Mouse (Mus musculus) E14TG2a.4 (cell line): ENCODE data around the gene D3Ertd254e.

ENCODE experiments used
- H3K27me3 ChIP-seq: 2 replicates; pipeline ENCODE4 v1.6.1; 2014; ENCODE audit warnings: low read length, control low read depth; ENCODE audit not compliant: insufficient read depth
- H3K36me3 ChIP-seq: 2 replicates; pipeline ENCODE4 v1.6.1; 2014; ENCODE audit warnings: low read length, control low read depth; ENCODE audit not compliant: insufficient read depth
- H3K4me1 ChIP-seq: replicated peaks from 2 replicates; pipeline ENCODE4 v1.6.1; 2014; ENCODE audit warnings: low read depth, low read length, control low read depth
- H3K4me3 ChIP-seq: replicated peaks from 2 replicates; pipeline ENCODE4 v1.5.1; 2014; ENCODE audit warnings: mild to moderate bottlenecking, low read length
- H3K9me3 ChIP-seq: 2 replicates; pipeline ENCODE4 v1.6.1; 2014; ENCODE audit warnings: low read length, control low read depth
- CTCF ChIP-seq: conservative IDR thresholded peaks from 2 replicates; pipeline ENCODE4 v1.5.1; 2014; ENCODE audit warnings: low read length
- NANOG ChIP-seq: IDR thresholded peaks from 2 replicates; pipeline ENCODE4 v1.6.1; 2014; ENCODE audit warnings: borderline replicate concordance, low read length, mixed read lengths
- POU5F1 ChIP-seq: IDR thresholded peaks from 2 replicates; pipeline ENCODE4 v1.6.1; 2014; ENCODE audit warnings: low read length, borderline replicate concordance

The D3Ertd254e gene

GRCm38 (mm10) chr3:36150537-36150933 is 282 bp upstream of the D3Ertd254e start:
- Histone ChIP-seq H3K4me1 (peaks cover 32% of the 10 kb centered on the region), H3K27me3 (no peaks in the 10 kb centered on the region), H3K36me3 (no peaks in the 10 kb centered on the region), H3K4me3 (peak overlapping the region; percentile 95), H3K9me3 (no peaks in the 10 kb centered on the region)
- TF ChIP-seq CTCF (no peak), POU5F1 (no peak), NANOG (no peak)

GRCm38 (mm10) chr3:36155268-36155667 is 4.5 kb downstream of the D3Ertd254e start:
- peaks cover 40% of the 10 kb centered on the region for H3K4me1 ChIP-seq
- H3K4me3 ChIP-seq = 0 out of 2 replicates have a peak overlapping the region, but pooled peaks have one; percentile 13
- TF ChIP-seq POU5F1 = no peak
- TF ChIP-seq CTCF = no peak
- TF ChIP-seq NANOG = no peak

GRCm38 (mm10) chr3:36170670-36171210 is 19.9 kb downstream of the D3Ertd254e start:
- Histone ChIP-seq H3K4me1 (no peaks in the 10 kb centered on the region), H3K27me3 (no peaks in the 10 kb centered on the region), H3K4me3 (no peak overlapping the region), H3K9me3 (peaks cover 24% of the 10 kb centered on the region), H3K36me3 (peaks cover 28% of the 10 kb centered on the region)
- TF ChIP-seq POU5F1 (no peak), NANOG (no peak), CTCF (no peak)

More at GRCm38 (mm10) chr3:36155268-36155667, 4.5 kb downstream of the D3Ertd254e start:
- Histone ChIP-seq H3K36me3 (peaks cover 11% of the 10 kb centered on the region), H3K9me3 (peaks cover 6% of the 10 kb centered on the region; the same call in 1 of the 2 replicates), H3K27me3 (no peaks in the 10 kb centered on the region)

- Histone ChIP-seq H3K4me3 (no peak overlapping the region), H3K9me3 (peaks cover 20% of the 10 kb centered on the region), H3K4me1 (no peaks in the 10 kb centered on the region), H3K27me3 (no peaks in the 10 kb centered on the region), H3K36me3 (peaks cover 21% of the 10 kb centered on the region)
- TF ChIP-seq NANOG = no peak
- no peak for TF ChIP-seq CTCF
- TF ChIP-seq POU5F1 = no peak
Observed at GRCm38 (mm10) chr3:36171348-36171747, 20.5 kb downstream of the D3Ertd254e start.

- Histone ChIP-seq H3K9me3 (no peaks in the 10 kb centered on the region), H3K4me1 (no peaks in the 10 kb centered on the region), H3K27me3 (no peaks in the 10 kb centered on the region), H3K36me3 (no peaks in the 10 kb centered on the region), H3K4me3 (no peak overlapping the region)
- no peak for TF ChIP-seq NANOG
- no peak for TF ChIP-seq POU5F1
- TF ChIP-seq CTCF = no peak
Observed at GRCm38 (mm10) chr3:36173761-36174160, 22.9 kb downstream of the D3Ertd254e start.

GRCm38 (mm10) chr3:36181519-36181918 is 30.7 kb downstream of the D3Ertd254e start:
- Histone ChIP-seq H3K27me3 (no peaks in the 10 kb centered on the region), H3K4me3 (no peak overlapping the region), H3K4me1 (no peaks in the 10 kb centered on the region), H3K9me3 (no peaks in the 10 kb centered on the region), H3K36me3 (no peaks in the 10 kb centered on the region)
- no peak for TF ChIP-seq NANOG
- TF ChIP-seq POU5F1 = no peak
- TF ChIP-seq CTCF = peak; percentile 55

GRCm38 (mm10) chr3:36186510-36186909 is 35.7 kb downstream of the D3Ertd254e start:
- TF ChIP-seq NANOG (no peak), CTCF (no peak), POU5F1 (no peak)
- no peaks in the 10 kb centered on the region for H3K9me3 ChIP-seq

GRCm38 (mm10) chr3:36189243-36189642 is 38.4 kb downstream of the D3Ertd254e start:
- no peaks in the 10 kb centered on the region for H3K27me3 ChIP-seq
- H3K4me1 ChIP-seq = no peaks in the 10 kb centered on the region
- no peaks in the 10 kb centered on the region for H3K9me3 ChIP-seq
- no peaks in the 10 kb centered on the region for H3K36me3 ChIP-seq
- TF ChIP-seq NANOG (no peak), POU5F1 (no peak), CTCF (no peak)
- no peak overlapping the region for H3K4me3 ChIP-seq

More at GRCm38 (mm10) chr3:36186510-36186909, 35.7 kb downstream of the D3Ertd254e start:
- Histone ChIP-seq H3K4me1 (no peaks in the 10 kb centered on the region), H3K36me3 (no peaks in the 10 kb centered on the region), H3K27me3 (no peaks in the 10 kb centered on the region), H3K4me3 (no peak overlapping the region)

GRCm38 (mm10) chr3:36201098-36201497 is 50.3 kb downstream of the D3Ertd254e start:
- no peaks in the 10 kb centered on the region for H3K4me1 ChIP-seq
- no peaks in the 10 kb centered on the region for H3K36me3 ChIP-seq
- H3K4me3 ChIP-seq = no peak overlapping the region
- no peak for TF ChIP-seq CTCF
- TF ChIP-seq NANOG = no peak
- TF ChIP-seq POU5F1 = no peak
- H3K27me3 ChIP-seq = peaks cover 3% of the 10 kb centered on the region; the same call in 1 of the 2 replicates
- H3K9me3 ChIP-seq = peaks cover 16% of the 10 kb centered on the region
